Mouse (Mus musculus): Measurements from ENCODE around the gene Pus3. TPM values are rescaled to one million over a fixed set of nuclear protein-coding genes. Genes with fewer than 3 reads are reported as not detected.
A peak's percentile ranks its signal among the peaks of the same experiment; 100 is the strongest.

Pus3 gene
- polyA plus RNA-seq, 1 experiment from 2014 or later: 26.3 TPM

DNA sequence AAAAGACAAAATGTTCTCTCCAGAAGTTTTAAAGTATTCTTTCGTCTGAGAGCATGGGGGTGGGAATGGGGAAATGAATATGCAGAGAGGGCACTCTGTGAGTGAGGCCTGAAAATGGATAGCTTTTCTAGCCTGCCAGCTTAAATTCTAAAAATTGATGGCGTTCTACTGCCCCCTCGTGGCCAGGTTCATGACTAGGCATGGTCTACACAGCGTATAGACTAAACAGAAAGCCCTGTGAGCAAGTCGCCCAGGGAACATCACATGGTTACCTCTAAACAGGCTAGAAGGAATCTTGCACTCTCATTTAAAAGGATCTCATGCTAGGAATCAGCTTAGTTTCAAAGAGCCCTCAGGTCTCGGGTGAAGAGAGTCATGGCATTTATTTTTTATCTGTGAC, 16.9 kb upstream of the Pus3 start:
- WGBS: 11% methylated on average over 6 of the region's 6 CpGs
- ATAC-seq (ENCODE audit: low FRiP score, low TSS enrichment): peak; percentile 75
- no peak overlapping the region for H3K4me2 ChIP-seq (replicated peaks; ENCODE audit: low read depth, low read length)

DNA sequence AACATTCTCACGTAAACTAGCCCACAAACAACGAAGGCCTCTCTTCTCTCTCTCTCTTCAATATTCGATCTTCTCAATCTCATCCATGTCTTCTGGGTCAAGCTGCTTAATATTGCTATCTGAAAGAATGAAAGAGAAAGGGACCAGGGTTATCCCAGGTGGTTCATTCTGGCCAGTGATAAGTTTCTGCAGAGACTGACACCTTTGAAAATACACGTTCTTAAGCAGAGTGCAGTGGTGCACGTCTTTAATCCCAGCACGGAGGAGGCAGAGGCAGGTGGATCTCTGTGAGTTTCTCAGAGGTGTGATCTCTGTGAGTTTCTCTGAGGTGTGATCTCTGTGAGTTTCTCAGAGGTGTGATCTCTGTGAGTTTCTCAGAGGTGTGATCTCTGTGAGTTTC, 16.5 kb upstream of the Pus3 start:
- H3K27ac ChIP-seq (ENCODE audit: low read depth, low read length): no peak overlapping the region
- no peak overlapping the region for H3K4me3 ChIP-seq (ENCODE audit: low read length)
- H3K36me3 ChIP-seq (ENCODE audit: control insufficient read depth, insufficient read depth, low read length): no peaks in the 10 kb centered on the region
- WGBS: 64% methylated on average over 6 of the region's 6 CpGs
- H3K27me3 ChIP-seq (ENCODE audit: control insufficient read depth, insufficient read depth, low read length): no peaks in the 10 kb centered on the region
- H3K4me1 ChIP-seq (ENCODE audit: control insufficient read depth, insufficient read depth, low read length): peaks cover 17% of the 10 kb centered on the region
- no peaks in the 10 kb centered on the region for H3K9me3 ChIP-seq (ENCODE audit: control insufficient read depth, low read length)
- no peak for ATAC-seq (ENCODE audit: low FRiP score, low TSS enrichment)
- no peak overlapping the region for H3K4me2 ChIP-seq (replicated peaks; ENCODE audit: low read depth, low read length)
- H3K9ac ChIP-seq (ENCODE audit: low read depth, low read length): no peak overlapping the region

More for the DNA sequence above, 16.9 kb upstream of the Pus3 start:
- no peaks in the 10 kb centered on the region for H3K9me3 ChIP-seq (ENCODE audit: control insufficient read depth, low read length)
- H3K4me1 ChIP-seq (ENCODE audit: control insufficient read depth, insufficient read depth, low read length): peaks cover 20% of the 10 kb centered on the region
- no peak overlapping the region for H3K9ac ChIP-seq (ENCODE audit: low read depth, low read length)
- H3K36me3 ChIP-seq (ENCODE audit: control insufficient read depth, insufficient read depth, low read length): no peaks in the 10 kb centered on the region
- no peak overlapping the region for H3K4me3 ChIP-seq (ENCODE audit: low read length)
- H3K27ac ChIP-seq (ENCODE audit: low read depth, low read length): no peak overlapping the region
- H3K27me3 ChIP-seq (ENCODE audit: control insufficient read depth, insufficient read depth, low read length): no peaks in the 10 kb centered on the region

DNA sequence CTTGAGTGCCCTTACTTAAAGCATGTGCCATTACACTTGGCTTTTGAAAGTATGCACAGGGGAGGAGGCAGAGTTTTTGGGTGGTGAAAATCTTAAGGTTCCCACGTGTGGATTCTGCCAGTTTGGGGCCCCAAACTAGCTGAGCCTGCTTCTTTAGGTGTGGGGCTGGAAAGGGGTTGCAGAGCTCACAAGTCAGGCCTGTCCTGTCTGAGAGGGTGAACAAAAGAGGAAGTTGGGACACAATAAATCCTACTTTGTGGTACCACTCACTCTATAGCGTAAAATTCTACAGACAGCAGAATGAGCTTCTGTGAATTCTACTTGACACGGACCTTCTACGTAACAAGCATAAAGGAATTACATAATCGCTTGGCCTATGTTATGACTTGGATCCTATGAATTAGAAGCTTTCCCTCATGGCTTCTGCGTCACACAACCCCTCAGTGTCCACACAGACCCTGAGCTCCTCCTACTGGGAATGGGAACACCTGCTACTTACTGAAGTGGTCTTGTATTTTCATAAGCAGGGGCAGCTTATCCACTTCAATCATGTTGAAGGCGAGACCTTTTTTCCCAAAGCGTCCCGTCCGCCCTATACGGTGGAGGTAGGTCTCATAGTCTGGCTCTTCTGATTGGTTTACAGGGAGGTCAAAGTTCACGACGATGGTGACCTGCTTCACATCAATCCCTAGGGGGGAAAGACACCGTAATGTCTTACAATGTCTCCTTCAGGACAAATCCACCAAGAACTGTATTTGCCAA, 15.1 kb upstream of the Pus3 start:
- H3K27ac ChIP-seq (ENCODE audit: low read depth, low read length): no peak overlapping the region
- 81% methylated on average over 14 of the region's 14 CpGs for WGBS
- H3K4me2 ChIP-seq (replicated peaks; ENCODE audit: low read depth, low read length): no peak overlapping the region
- no peak overlapping the region for H3K4me3 ChIP-seq (ENCODE audit: low read length)
- no peaks in the 10 kb centered on the region for H3K9me3 ChIP-seq (ENCODE audit: control insufficient read depth, low read length)
- no peaks in the 10 kb centered on the region for H3K36me3 ChIP-seq (ENCODE audit: control insufficient read depth, insufficient read depth, low read length)
- no peaks in the 10 kb centered on the region for H3K27me3 ChIP-seq (ENCODE audit: control insufficient read depth, insufficient read depth, low read length)
- H3K9ac ChIP-seq (ENCODE audit: low read depth, low read length): no peak overlapping the region
- ATAC-seq (ENCODE audit: low FRiP score, low TSS enrichment): no peak
- H3K4me1 ChIP-seq (ENCODE audit: control insufficient read depth, insufficient read depth, low read length): peaks cover 4% of the 10 kb centered on the region

DNA sequence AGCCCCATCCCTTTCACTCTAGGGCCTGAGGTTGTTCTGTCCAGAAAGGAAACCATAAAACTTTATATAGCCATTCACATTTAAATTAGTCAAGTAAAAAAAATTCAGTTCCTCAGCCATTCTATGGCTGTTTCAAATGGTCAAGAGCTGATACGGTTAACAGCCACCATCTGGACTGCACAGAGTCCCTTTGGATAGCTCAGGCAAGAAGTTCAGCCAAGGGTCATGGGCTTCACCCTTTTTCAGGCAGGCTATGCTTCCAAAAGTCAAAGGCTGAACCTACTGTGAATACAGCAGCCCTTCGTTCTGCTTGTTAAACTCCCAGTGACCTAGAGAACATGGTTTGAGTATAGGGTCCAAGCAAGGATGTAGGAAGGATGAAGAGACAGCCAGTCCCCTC, 13.7 kb upstream of the Pus3 start:
- no peak overlapping the region for H3K9ac ChIP-seq (ENCODE audit: low read depth, low read length)
- ATAC-seq (ENCODE audit: low FRiP score, low TSS enrichment): no peak
- no peaks in the 10 kb centered on the region for H3K9me3 ChIP-seq (ENCODE audit: control insufficient read depth, low read length)
- WGBS: 66% methylated on average over 2 of the region's 2 CpGs
- H3K36me3 ChIP-seq (ENCODE audit: control insufficient read depth, insufficient read depth, low read length): no peaks in the 10 kb centered on the region
- no peak overlapping the region for H3K4me3 ChIP-seq (ENCODE audit: low read length)
- H3K27me3 ChIP-seq (ENCODE audit: control insufficient read depth, insufficient read depth, low read length): no peaks in the 10 kb centered on the region
- no peaks in the 10 kb centered on the region for H3K4me1 ChIP-seq (ENCODE audit: control insufficient read depth, insufficient read depth, low read length)
- H3K27ac ChIP-seq (ENCODE audit: low read depth, low read length): no peak overlapping the region
- no peak overlapping the region for H3K4me2 ChIP-seq (replicated peaks; ENCODE audit: low read depth, low read length)

DNA sequence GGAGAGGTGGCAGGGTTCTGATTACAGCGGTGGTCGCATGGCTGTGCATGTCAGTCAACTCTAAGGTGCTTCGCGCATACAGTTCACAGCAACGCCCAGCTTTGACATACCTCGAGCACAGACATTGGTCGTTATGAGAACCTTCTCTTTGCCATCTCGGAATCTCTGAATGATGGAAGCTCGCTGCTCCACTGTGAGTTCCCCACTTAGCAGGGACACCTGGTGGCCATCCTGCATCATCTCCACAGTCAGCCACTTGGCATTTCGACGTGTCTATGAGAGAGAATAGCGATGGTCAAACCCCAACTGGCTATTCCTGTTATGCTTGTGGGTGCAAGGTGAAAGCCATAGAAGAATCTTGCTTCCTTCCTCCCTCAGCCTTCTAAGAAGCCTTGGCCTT, 12.7 kb upstream of the Pus3 start:
- no peaks in the 10 kb centered on the region for H3K9me3 ChIP-seq (ENCODE audit: control insufficient read depth, low read length)
- H3K27me3 ChIP-seq (ENCODE audit: control insufficient read depth, insufficient read depth, low read length): no peaks in the 10 kb centered on the region
- H3K4me1 ChIP-seq (ENCODE audit: control insufficient read depth, insufficient read depth, low read length): no peaks in the 10 kb centered on the region
- no peak overlapping the region for H3K4me3 ChIP-seq (ENCODE audit: low read length)
- no peak for ATAC-seq (ENCODE audit: low FRiP score, low TSS enrichment)
- H3K4me2 ChIP-seq (replicated peaks; ENCODE audit: low read depth, low read length): no peak overlapping the region
- 73% methylated on average over 12 of the region's 12 CpGs for WGBS
- H3K27ac ChIP-seq (ENCODE audit: low read depth, low read length): no peak overlapping the region
- no peak overlapping the region for H3K9ac ChIP-seq (ENCODE audit: low read depth, low read length)
- no peaks in the 10 kb centered on the region for H3K36me3 ChIP-seq (ENCODE audit: control insufficient read depth, insufficient read depth, low read length)

DNA sequence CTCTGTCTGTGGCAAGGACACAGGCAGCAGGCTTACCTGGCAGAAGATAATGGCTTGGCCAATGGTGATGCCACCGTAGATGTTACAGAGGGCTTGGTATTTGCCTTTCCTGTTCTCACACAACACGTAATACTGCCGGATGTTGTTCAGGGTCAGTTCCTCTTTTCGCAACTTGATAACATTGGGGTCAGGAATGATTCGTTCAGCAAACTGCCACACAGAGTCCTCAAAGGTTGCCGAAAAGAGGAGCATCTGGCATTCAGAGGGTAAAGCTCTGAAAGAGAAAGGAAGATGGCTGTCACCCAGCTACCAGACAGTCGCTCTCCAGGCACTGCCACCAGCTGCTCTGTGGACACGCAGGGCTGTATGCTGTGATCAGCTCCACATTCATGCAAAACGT, 11.7 kb upstream of the Pus3 start:
- WGBS: 69% methylated on average over 9 of the region's 9 CpGs

DNA sequence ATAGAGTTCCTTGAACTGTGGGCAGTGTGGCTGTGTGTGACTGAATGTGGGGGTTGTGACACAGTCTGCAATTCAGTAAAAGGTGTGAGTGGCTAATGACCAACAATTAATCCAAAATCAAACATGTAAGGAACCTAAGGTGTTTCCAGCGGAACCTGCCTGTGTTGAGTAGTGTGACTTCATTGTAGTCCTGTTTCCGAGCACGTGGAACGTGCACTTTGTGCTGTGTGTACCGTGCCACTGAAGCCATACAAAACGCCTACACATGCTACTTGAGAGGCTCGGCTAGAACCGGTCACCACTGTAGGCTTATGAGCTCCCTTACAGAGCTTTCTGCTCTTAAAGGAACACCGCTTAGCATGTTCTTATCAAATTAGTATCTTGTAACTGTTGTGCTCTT, 9.9 kb upstream of the Pus3 start:
- no peaks in the 10 kb centered on the region for H3K4me1 ChIP-seq (ENCODE audit: control insufficient read depth, insufficient read depth, low read length)
- no peak overlapping the region for H3K27ac ChIP-seq (ENCODE audit: low read depth, low read length)
- no peak for ATAC-seq (ENCODE audit: low FRiP score, low TSS enrichment)
- H3K27me3 ChIP-seq (ENCODE audit: control insufficient read depth, insufficient read depth, low read length): no peaks in the 10 kb centered on the region
- H3K4me2 ChIP-seq (replicated peaks; ENCODE audit: low read depth, low read length): no peak overlapping the region
- no peak overlapping the region for H3K9ac ChIP-seq (ENCODE audit: low read depth, low read length)
- H3K9me3 ChIP-seq (ENCODE audit: control insufficient read depth, low read length): no peaks in the 10 kb centered on the region
- no peak overlapping the region for H3K4me3 ChIP-seq (ENCODE audit: low read length)
- H3K36me3 ChIP-seq (ENCODE audit: control insufficient read depth, insufficient read depth, low read length): no peaks in the 10 kb centered on the region
- WGBS: 84% methylated on average over 9 of the region's 9 CpGs

More for the DNA sequence above, 11.7 kb upstream of the Pus3 start:
- no peak for ATAC-seq (ENCODE audit: low FRiP score, low TSS enrichment)
- Histone ChIP-seq H3K4me2 (replicated peaks; ENCODE audit: low read depth, low read length) (no peak overlapping the region), H3K27me3 (ENCODE audit: control insufficient read depth, insufficient read depth, low read length) (no peaks in the 10 kb centered on the region), H3K4me3 (ENCODE audit: low read length) (no peak overlapping the region), H3K9ac (ENCODE audit: low read depth, low read length) (no peak overlapping the region), H3K27ac (ENCODE audit: low read depth, low read length) (no peak overlapping the region), H3K9me3 (ENCODE audit: control insufficient read depth, low read length) (no peaks in the 10 kb centered on the region), H3K36me3 (ENCODE audit: control insufficient read depth, insufficient read depth, low read length) (no peaks in the 10 kb centered on the region), H3K4me1 (ENCODE audit: control insufficient read depth, insufficient read depth, low read length) (no peaks in the 10 kb centered on the region)

DNA sequence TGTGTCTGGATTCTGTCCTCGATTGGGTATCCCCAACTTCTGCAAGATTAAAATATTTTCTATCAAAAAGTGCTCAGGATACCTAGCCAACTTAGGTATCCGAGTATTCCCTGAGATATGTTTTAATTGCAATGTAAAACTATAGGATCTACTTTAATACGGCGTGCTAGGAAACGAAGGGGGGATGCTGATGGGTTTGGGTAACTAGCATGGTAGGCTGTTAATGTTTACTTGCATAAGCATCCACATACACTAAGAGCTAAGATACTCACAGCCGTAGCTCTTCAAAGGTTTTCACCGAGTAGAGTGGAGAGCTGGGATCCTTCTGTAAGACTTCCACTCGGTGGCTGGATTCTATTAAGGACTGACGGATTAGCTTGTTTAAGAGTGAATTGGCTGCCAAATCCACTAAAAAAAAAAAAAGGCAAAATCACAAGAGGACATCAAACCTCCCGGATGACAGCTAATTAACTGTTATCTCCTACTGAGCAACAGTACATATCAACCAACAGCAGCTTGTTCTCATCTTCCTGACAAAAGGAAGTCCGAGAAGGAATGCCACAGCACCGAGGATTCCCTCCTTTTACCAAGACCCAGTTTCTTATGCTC, 1.8 kb upstream of the Pus3 start:
- peaks cover 8% of the 10 kb centered on the region for H3K36me3 ChIP-seq (ENCODE audit: control insufficient read depth, insufficient read depth, low read length)
- no peaks in the 10 kb centered on the region; the same call in 1 of the 2 replicates for H3K27me3 ChIP-seq (ENCODE audit: control insufficient read depth, insufficient read depth, low read length)
- H3K4me1 ChIP-seq (ENCODE audit: control insufficient read depth, insufficient read depth, low read length): peaks cover 4% of the 10 kb centered on the region; the same call in 1 of the 2 replicates
- no peak overlapping the region for H3K9ac ChIP-seq (ENCODE audit: low read depth, low read length)
- WGBS: 77% methylated on average over 12 of the region's 12 CpGs
- no peaks in the 10 kb centered on the region for H3K9me3 ChIP-seq (ENCODE audit: control insufficient read depth, low read length)
- no peak overlapping the region for H3K4me3 ChIP-seq (ENCODE audit: low read length)
- H3K27ac ChIP-seq (ENCODE audit: low read depth, low read length): no peak overlapping the region
- no peak overlapping the region for H3K4me2 ChIP-seq (replicated peaks; ENCODE audit: low read depth, low read length)
- ATAC-seq (ENCODE audit: low FRiP score, low TSS enrichment): no peak
